Mouse (Mus musculus): ENCODE data around the gene Arsb. TPM values are rescaled to one million over a fixed set of nuclear protein-coding genes. Genes with fewer than 3 reads are reported as not detected.
"Not testable (repeated sequence)": the region's sequence is repeated elsewhere in the genome, so short reads cannot be mapped to it uniquely, and the experiment has no call there.

Arsb gene
- polyA plus RNA-seq, 1 experiment from 2014 or later: 10.8 TPM

- H3K9me3 ChIP-seq (ENCODE audit: control insufficient read depth, low read length): no peaks in the 10 kb centered on the region
- 88% methylated on average over 5 of the region's 5 CpGs for WGBS
- H3K27me3 ChIP-seq (ENCODE audit: control insufficient read depth, insufficient read depth, low read length): no peaks in the 10 kb centered on the region
- ATAC-seq (ENCODE audit: low FRiP score): no peak
- DNase-seq (ENCODE audit: low spot score, missing footprints): no peak
- H3K4me1 ChIP-seq (ENCODE audit: control insufficient read depth, insufficient read depth, low read length): no peaks in the 10 kb centered on the region
- no peak overlapping the region for H3K27ac ChIP-seq (ENCODE audit: low read depth, low read length)
- H3K4me2 ChIP-seq: no peak overlapping the region
- no peaks in the 10 kb centered on the region for H3K36me3 ChIP-seq (ENCODE audit: control insufficient read depth, insufficient read depth, low read length)
- no peak overlapping the region for H3K9ac ChIP-seq (ENCODE audit: low read length)
- H3K4me3 ChIP-seq (ENCODE audit: low read depth, low read length): no peak overlapping the region
Measured at GRCm38 (mm10) chr13:93782823-93783222, 11.4 kb downstream of the Arsb start.

- ATAC-seq (ENCODE audit: low FRiP score) (no peak), DNase-seq (ENCODE audit: low spot score, missing footprints) (no peak)
- Histone ChIP-seq H3K4me2 (no peak overlapping the region), H3K9ac (ENCODE audit: low read length) (no peak overlapping the region), H3K4me3 (ENCODE audit: low read depth, low read length) (no peak overlapping the region), H3K9me3 (ENCODE audit: control insufficient read depth, low read length) (no peaks in the 10 kb centered on the region), H3K4me1 (ENCODE audit: control insufficient read depth, insufficient read depth, low read length) (no peaks in the 10 kb centered on the region), H3K27ac (ENCODE audit: low read depth, low read length) (no peak overlapping the region), H3K36me3 (ENCODE audit: control insufficient read depth, insufficient read depth, low read length) (no peaks in the 10 kb centered on the region), H3K27me3 (ENCODE audit: control insufficient read depth, insufficient read depth, low read length) (no peaks in the 10 kb centered on the region)
- WGBS: 73% methylated on average over 3 of the region's 3 CpGs
Measured at GRCm38 (mm10) chr13:93785329-93785728, 13.9 kb downstream of the Arsb start.

- Histone ChIP-seq H3K27ac (ENCODE audit: low read depth, low read length) (no peak overlapping the region), H3K9ac (ENCODE audit: low read length) (no peak overlapping the region), H3K4me3 (ENCODE audit: low read depth, low read length) (no peak overlapping the region), H3K27me3 (ENCODE audit: control insufficient read depth, insufficient read depth, low read length) (no peaks in the 10 kb centered on the region), H3K36me3 (ENCODE audit: control insufficient read depth, insufficient read depth, low read length) (no peaks in the 10 kb centered on the region), H3K4me2 (no peak overlapping the region), H3K9me3 (ENCODE audit: control insufficient read depth, low read length) (no peaks in the 10 kb centered on the region), H3K4me1 (ENCODE audit: control insufficient read depth, insufficient read depth, low read length) (no peaks in the 10 kb centered on the region)
- DNase-seq (ENCODE audit: low spot score, missing footprints) (no peak), ATAC-seq (ENCODE audit: low FRiP score) (no peak)
- 78% methylated on average over 2 of the region's 2 CpGs for WGBS
Measured at GRCm38 (mm10) chr13:93786051-93786450, 14.6 kb downstream of the Arsb start.

GRCm38 (mm10) chr13:93787647-93788046 lies 16.2 kb downstream of the Arsb start:
- DNase-seq (ENCODE audit: low spot score, missing footprints) (no peak), ATAC-seq (ENCODE audit: low FRiP score) (no peak)

GRCm38 (mm10) chr13:93792945-93793642 lies 21.7 kb downstream of the Arsb start:
- ATAC-seq (ENCODE audit: low FRiP score): peak; percentile 89

More at GRCm38 (mm10) chr13:93787647-93788046, 16.2 kb downstream of the Arsb start:
- 82% methylated on average over 8 of the region's 8 CpGs for WGBS
- no peaks in the 10 kb centered on the region for H3K27me3 ChIP-seq (ENCODE audit: control insufficient read depth, insufficient read depth, low read length)
- H3K4me1 ChIP-seq (ENCODE audit: control insufficient read depth, insufficient read depth, low read length): no peaks in the 10 kb centered on the region
- H3K36me3 ChIP-seq (ENCODE audit: control insufficient read depth, insufficient read depth, low read length): no peaks in the 10 kb centered on the region
- H3K9me3 ChIP-seq (ENCODE audit: control insufficient read depth, low read length): no peaks in the 10 kb centered on the region
- no peak overlapping the region for H3K9ac ChIP-seq (ENCODE audit: low read length)
- H3K4me3 ChIP-seq (ENCODE audit: low read depth, low read length): no peak overlapping the region
- no peak overlapping the region for H3K27ac ChIP-seq (ENCODE audit: low read depth, low read length)
- H3K4me2 ChIP-seq: no peak overlapping the region

GRCm38 (mm10) chr13:93793643-93794182 lies 22.3 kb downstream of the Arsb start:
- no peak overlapping the region for H3K4me2 ChIP-seq
- H3K4me1 ChIP-seq (ENCODE audit: control insufficient read depth, insufficient read depth, low read length): no peaks in the 10 kb centered on the region
- WGBS: 87% methylated on average over 10 of the region's 10 CpGs
- no peak for ATAC-seq (ENCODE audit: low FRiP score)
- no peak overlapping the region for H3K4me3 ChIP-seq (ENCODE audit: low read depth, low read length)
- no peaks in the 10 kb centered on the region for H3K9me3 ChIP-seq (ENCODE audit: control insufficient read depth, low read length)
- no peaks in the 10 kb centered on the region for H3K27me3 ChIP-seq (ENCODE audit: control insufficient read depth, insufficient read depth, low read length)
- H3K27ac ChIP-seq (ENCODE audit: low read depth, low read length): no peak overlapping the region
- DNase-seq (ENCODE audit: low spot score, missing footprints): no peak
- H3K9ac ChIP-seq (ENCODE audit: low read length): no peak overlapping the region
- no peaks in the 10 kb centered on the region for H3K36me3 ChIP-seq (ENCODE audit: control insufficient read depth, insufficient read depth, low read length)

More at GRCm38 (mm10) chr13:93792945-93793642, 21.7 kb downstream of the Arsb start:
- Histone ChIP-seq H3K4me1 (ENCODE audit: control insufficient read depth, insufficient read depth, low read length) (no peaks in the 10 kb centered on the region), H3K9ac (ENCODE audit: low read length) (no peak overlapping the region), H3K36me3 (ENCODE audit: control insufficient read depth, insufficient read depth, low read length) (no peaks in the 10 kb centered on the region), H3K27me3 (ENCODE audit: control insufficient read depth, insufficient read depth, low read length) (no peaks in the 10 kb centered on the region), H3K27ac (ENCODE audit: low read depth, low read length) (no peak overlapping the region), H3K4me3 (ENCODE audit: low read depth, low read length) (no peak overlapping the region), H3K4me2 (no peak overlapping the region), H3K9me3 (ENCODE audit: control insufficient read depth, low read length) (no peaks in the 10 kb centered on the region)
- DNase-seq (ENCODE audit: low spot score, missing footprints): peak; percentile 94
- 52% methylated on average over 11 of the region's 11 CpGs for WGBS

- Histone ChIP-seq H3K36me3 (ENCODE audit: control insufficient read depth, insufficient read depth, low read length) (no peaks in the 10 kb centered on the region), H3K27me3 (ENCODE audit: control insufficient read depth, insufficient read depth, low read length) (no peaks in the 10 kb centered on the region), H3K4me2 (no peak overlapping the region), H3K9me3 (ENCODE audit: control insufficient read depth, low read length) (no peaks in the 10 kb centered on the region), H3K9ac (ENCODE audit: low read length) (no peak overlapping the region), H3K4me3 (ENCODE audit: low read depth, low read length) (no peak overlapping the region), H3K4me1 (ENCODE audit: control insufficient read depth, insufficient read depth, low read length) (no peaks in the 10 kb centered on the region), H3K27ac (ENCODE audit: low read depth, low read length) (no peak overlapping the region)
- ATAC-seq (ENCODE audit: low FRiP score) (no peak), DNase-seq (ENCODE audit: low spot score, missing footprints) (no peak)
- WGBS: 90% methylated on average over 5 of the region's 5 CpGs
Measured at GRCm38 (mm10) chr13:93797011-93797600, 25.7 kb downstream of the Arsb start.

GRCm38 (mm10) chr13:93810311-93810710 lies 38.9 kb downstream of the Arsb start:
- ATAC-seq (ENCODE audit: low FRiP score); H3K4me3 ChIP-seq (ENCODE audit: low read depth, low read length); H3K4me2 ChIP-seq; H3K27me3 ChIP-seq (ENCODE audit: control insufficient read depth, insufficient read depth, low read length); H3K4me1 ChIP-seq (ENCODE audit: control insufficient read depth, insufficient read depth, low read length); H3K9me3 ChIP-seq (ENCODE audit: control insufficient read depth, low read length); H3K36me3 ChIP-seq (ENCODE audit: control insufficient read depth, insufficient read depth, low read length); DNase-seq (ENCODE audit: low spot score, missing footprints); H3K27ac ChIP-seq (ENCODE audit: low read depth, low read length); H3K9ac ChIP-seq (ENCODE audit: low read length): not testable (repeated sequence)
- WGBS: 75% methylated on average over 2 of the region's 2 CpGs

GRCm38 (mm10) chr13:93814081-93814480 lies 42.7 kb downstream of the Arsb start:
- no peaks in the 10 kb centered on the region for H3K9me3 ChIP-seq (ENCODE audit: control insufficient read depth, low read length)
- no peaks in the 10 kb centered on the region for H3K27me3 ChIP-seq (ENCODE audit: control insufficient read depth, insufficient read depth, low read length)
- H3K4me3 ChIP-seq (ENCODE audit: low read depth, low read length): no peak overlapping the region
- WGBS: 94% methylated on average over 6 of the region's 6 CpGs
- ATAC-seq (ENCODE audit: low FRiP score): no peak
- no peak overlapping the region for H3K27ac ChIP-seq (ENCODE audit: low read depth, low read length)
- DNase-seq (ENCODE audit: low spot score, missing footprints): no peak
- H3K4me1 ChIP-seq (ENCODE audit: control insufficient read depth, insufficient read depth, low read length): no peaks in the 10 kb centered on the region
- no peak overlapping the region for H3K4me2 ChIP-seq
- no peaks in the 10 kb centered on the region for H3K36me3 ChIP-seq (ENCODE audit: control insufficient read depth, insufficient read depth, low read length)
- H3K9ac ChIP-seq (ENCODE audit: low read length): no peak overlapping the region
